Mouse (Mus musculus) spleen, postnatal 4 days (tissue): ENCODE measurements around the gene Arhgef19.

Experiments used
- DNase-seq, 2 experiments: peaks; one replicate each; pipeline ENCODE4 v3.0.0; 2022; ENCODE audit warnings: low spot score in 2 of 2

Gene Arhgef19

GRCm38 (mm10) chr4:141239388-141240125, at the start of gene Arhgef19:
Arhgef19 (plus strand) TSS chr4:141239499.
- peak; percentile 77 to 86 for DNase-seq

GRCm38 (mm10) chr4:141191294-141191693, 48.0 kb upstream of the Arhgef19 start:
- no peak for DNase-seq

GRCm38 (mm10) chr4:141194553-141194952, 44.7 kb upstream of the Arhgef19 start:
- DNase-seq = no peak

GRCm38 (mm10) chr4:141196981-141197685, 42.2 kb upstream of the Arhgef19 start:
- no peak for DNase-seq

GRCm38 (mm10) chr4:141197686-141198035, 41.6 kb upstream of the Arhgef19 start:
- DNase-seq = no peak

GRCm38 (mm10) chr4:141200906-141201305, 38.4 kb upstream of the Arhgef19 start:
- DNase-seq = no peak

- DNase-seq = no peak
Measured at GRCm38 (mm10) chr4:141202192-141202591, 37.1 kb upstream of the Arhgef19 start.

- DNase-seq = no peak
Measured at GRCm38 (mm10) chr4:141204580-141205061, 34.7 kb upstream of the Arhgef19 start.

- DNase-seq = no peak
Measured at GRCm38 (mm10) chr4:141207081-141207480, 32.2 kb upstream of the Arhgef19 start.

- DNase-seq = no peak
Measured at GRCm38 (mm10) chr4:141210524-141211219, 28.6 kb upstream of the Arhgef19 start.

- no peak for DNase-seq
Measured at GRCm38 (mm10) chr4:141211646-141212045, 27.7 kb upstream of the Arhgef19 start.

GRCm38 (mm10) chr4:141212892-141213291, 26.4 kb upstream of the Arhgef19 start:
- DNase-seq = no peak

- no peak for DNase-seq
Measured at GRCm38 (mm10) chr4:141213342-141213741, 26.0 kb upstream of the Arhgef19 start.

- peak; percentile 93 to 98 for DNase-seq
Measured at GRCm38 (mm10) chr4:141213770-141214336, 25.4 kb upstream of the Arhgef19 start, which contains the start of gene Rsg1. Rsg1 (plus strand) TSS chr4:141213956.

GRCm38 (mm10) chr4:141214337-141214851, 24.9 kb upstream of the Arhgef19 start:
- peak; percentile 64 to 79 for DNase-seq

GRCm38 (mm10) chr4:141219583-141220213, 19.6 kb upstream of the Arhgef19 start:
- DNase-seq = no peak

- no peak for DNase-seq
Measured at GRCm38 (mm10) chr4:141221848-141222247, 17.5 kb upstream of the Arhgef19 start.

GRCm38 (mm10) chr4:141222752-141223151, 16.5 kb upstream of the Arhgef19 start:
- DNase-seq = no peak

GRCm38 (mm10) chr4:141228687-141229086, 10.6 kb upstream of the Arhgef19 start:
- no peak for DNase-seq

GRCm38 (mm10) chr4:141233196-141233595, 6.1 kb upstream of the Arhgef19 start:
- DNase-seq = no peak

- no peak for DNase-seq
Measured at GRCm38 (mm10) chr4:141235537-141236111, 3.7 kb upstream of the Arhgef19 start.
